Mouse (Mus musculus) lung, embryonic 15.5 days (tissue): ENCODE data around the gene Ppp1r16b. TPM values are rescaled to one million over a fixed set of nuclear protein-coding genes. Genes with fewer than 3 reads are reported as not detected.

Experiments used
- microRNA counts: library from miRNA; unstranded; fragments of <30 nt; microRNA quantifications from one replicate; lab custom pipeline; 2016
- microRNA-seq: library from miRNA; unstranded; fragments of <30 nt; microRNA quantifications from one replicate; pipeline ENCODE4, GENCODE M21; 2016
- polyA plus RNA-seq: library from polyadenylated mRNA; unstranded; fragments of >200 nt; fragmentation: Nextera tagmentation; extraction: Ambion mirVana; gene quantifications from 2 replicates; pipeline ENCODE4 v1.2.1, GENCODE M21; 2015

Ppp1r16b gene
- polyA plus RNA-seq, 1 experiment from 2014 or later, result 20.2 TPM

MicroRNAs within 50 kb of the gene (microRNA counts, 519-probe panel; counts per million panel counts)
- microRNA mmu-miR-3474 (lab: Ali Mortazavi, UCI), result 1,993 counts per million, percentile 17 among the panel's probes with 10 or more counts

Small RNA genes lying within 50 kb of the gene (microRNA-seq; reads per million reads assigned to microRNA genes)
- gene Gm26141, result not detected
- 1.1 reads per million for gene Mir3474

Other genes starting within 250 kb of the Ppp1r16b start
- gene Adig, start 162.8 kb upstream of the Ppp1r16b start, polyA plus RNA-seq, result not detected in 2 replicates
- gene Arhgap40, start 152.6 kb upstream of the Ppp1r16b start, polyA plus RNA-seq, result not detected in 2 replicates
- gene Slc32a1, start 54.6 kb upstream of the Ppp1r16b start, polyA plus RNA-seq, result not detected in 2 replicates
- gene Actr5, start 40.5 kb upstream of the Ppp1r16b start, polyA plus RNA-seq, result 10.1 and 11.1 TPM in 2 replicates
- 66.0 and 71.8 TPM in 2 replicates for gene Fam83d, start 102.7 kb downstream of the Ppp1r16b start, polyA plus RNA-seq
- 14.1 and 15.7 TPM in 2 replicates for gene Dhx35, start 129.4 kb downstream of the Ppp1r16b start, polyA plus RNA-seq